In the genomic region with DNA sequence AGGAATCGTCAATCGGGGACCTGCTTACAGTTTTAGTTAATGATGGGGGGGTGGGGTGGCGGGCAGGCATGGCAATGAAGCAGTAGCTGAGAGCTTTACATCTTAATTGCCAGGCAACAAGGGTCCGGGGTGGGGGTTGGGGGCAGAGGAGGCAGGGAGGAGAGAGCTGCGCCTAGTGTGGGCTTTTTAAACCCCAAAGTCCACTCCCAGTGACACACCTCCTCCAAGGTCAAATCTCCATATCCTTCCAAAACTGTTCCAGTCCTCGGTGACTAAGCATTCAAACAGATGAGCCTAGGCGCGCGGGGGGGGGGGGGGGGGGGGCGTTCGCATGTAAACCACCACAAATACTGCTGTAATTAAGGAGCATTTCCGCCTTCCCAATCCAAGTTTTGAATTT, we compare ENCODE assay signal across 8 mouse cellular contexts. TPM values are rescaled to one million over a fixed set of nuclear protein-coding genes. Genes with fewer than 3 reads are reported as not detected.
A peak's percentile ranks its signal among the peaks of the same experiment; 100 is the strongest.
DNase-seq lines count a peak whose midpoint lies in the region; ATAC-seq and TF ChIP-seq lines count a peak whose summit lies in the region.

No protein-coding gene starts in this region.

- peak overlapping the region; percentile 57 for H3K4me2 ChIP-seq in embryonic facial prominence, embryonic 12.5 days (replicated peaks)
- peak overlapping the region; percentile 64 for H3K4me2 ChIP-seq in hindbrain, embryonic 13.5 days
- peak overlapping the region; percentile 68 for H3K4me2 ChIP-seq in liver, embryonic 14.5 days (ENCODE audit: low read depth)

- peak overlapping the region; percentile 81 for H3K9ac ChIP-seq in embryonic facial prominence, embryonic 12.5 days
- peak overlapping the region; percentile 92 for H3K9ac ChIP-seq in hindbrain, embryonic 13.5 days
- peak overlapping the region; percentile 93 for H3K9ac ChIP-seq in liver, embryonic 14.5 days (replicated peaks)

- WGBS in embryonic facial prominence, embryonic 12.5 days = 28% methylated on average over 10 of the region's 12 CpGs
- WGBS in hindbrain, embryonic 13.5 days = 20% methylated on average over 10 of the region's 12 CpGs
- WGBS in liver, embryonic 14.5 days (ENCODE audit: insufficient replicate concordance) = 49% methylated on average over 6 of the region's 12 CpGs

- peak overlapping the region; percentile 89 for H3K27ac ChIP-seq in embryonic facial prominence, embryonic 12.5 days
- peak overlapping the region; percentile 87 for H3K27ac ChIP-seq in hindbrain, embryonic 13.5 days
- H3K27ac ChIP-seq in liver, embryonic 14.5 days = peak overlapping the region; percentile 85

- no peaks in the 10 kb centered on the region for H3K9me3 ChIP-seq in embryonic facial prominence, embryonic 12.5 days
- H3K9me3 ChIP-seq in hindbrain, embryonic 13.5 days = no peaks in the 10 kb centered on the region
- no peaks in the 10 kb centered on the region for H3K9me3 ChIP-seq in liver, embryonic 14.5 days (ENCODE audit: control insufficient read depth, low read length)

- no peak for TF ChIP-seq CTCF in liver, embryonic 14.5 days (IDR thresholded peaks at IDR 0.05; ENCODE audit: low read depth)

- DNase-seq in cerebellum, adult 8-10 months = peak; percentile 11
- peak; percentile 49 for DNase-seq in 3134 (ENCODE audit: extremely low read depth, insufficient read length, low spot score)
- peak in 1 of 3 experiments; percentile 17 for DNase-seq in liver, embryonic 14.5 days (ENCODE audit: low read depth in 3 of 3, low spot score in 3 of 3)
- DNase-seq in right cerebral cortex, postnatal 4 days = peak; percentile 50
- DNase-seq in gastrocnemius, postnatal 4 days (ENCODE audit: low spot score in 2 of 2) = no peak

- TF ChIP-seq EP300 in liver, embryonic 14.5 days (IDR thresholded peaks at IDR 0.05; ENCODE audit: low read depth) = no peak

- H3K36me3 ChIP-seq in embryonic facial prominence, embryonic 12.5 days = 0 out of 2 replicates have a peak, but pooled peaks cover 7% of the 10 kb centered on the region
- H3K36me3 ChIP-seq in hindbrain, embryonic 13.5 days = peaks cover 7% of the 10 kb centered on the region
- no peaks in the 10 kb centered on the region for H3K36me3 ChIP-seq in liver, embryonic 14.5 days (replicated peaks; ENCODE audit: control insufficient read depth, insufficient read depth, low read depth)

- H3K4me1 ChIP-seq in embryonic facial prominence, embryonic 12.5 days = peaks cover 7% of the 10 kb centered on the region; the same call in 1 of the 2 replicates
- H3K4me1 ChIP-seq in hindbrain, embryonic 13.5 days (replicated peaks) = peaks cover 13% of the 10 kb centered on the region
- H3K4me1 ChIP-seq in liver, embryonic 14.5 days (replicated peaks; ENCODE audit: control insufficient read depth in 2 of 2, insufficient read depth in 2 of 2, low read length in 1 of 2) = peaks cover 0 to 5% of the 10 kb centered on the region in 2 experiments; a peak in 3 of 4 replicates

- H3K4me3 ChIP-seq in embryonic facial prominence, embryonic 12.5 days = peak overlapping the region; percentile 76
- peak overlapping the region; percentile 87 for H3K4me3 ChIP-seq in hindbrain, embryonic 13.5 days
- H3K4me3 ChIP-seq in liver, embryonic 14.5 days (ENCODE audit: insufficient read depth in 1 of 2, low read depth in 2 of 2, low read length in 2 of 2) = peak overlapping the region; percentile 81 to 96

- no peaks in the 10 kb centered on the region for H3K27me3 ChIP-seq in embryonic facial prominence, embryonic 12.5 days
- no peaks in the 10 kb centered on the region for H3K27me3 ChIP-seq in hindbrain, embryonic 13.5 days
- no peaks in the 10 kb centered on the region for H3K27me3 ChIP-seq in liver, embryonic 14.5 days (ENCODE audit: control insufficient read depth, insufficient read depth, low read length)

- ATAC-seq in cerebellum, adult (ENCODE audit: insufficient number of reproducible peaks, low FRiP score, low TSS enrichment) = no peak; the same call in 1 of the 2 replicates
- no peak for ATAC-seq in embryonic facial prominence, embryonic 12.5 days (ENCODE audit: insufficient number of reproducible peaks, insufficient read depth, low FRiP score, low TSS enrichment)
- peak; percentile 30 for ATAC-seq in hindbrain, embryonic 13.5 days (ENCODE audit: low FRiP score)
- ATAC-seq in liver, embryonic 14.5 days (ENCODE audit: insufficient read depth) = peak; percentile 24; the same call in 1 of the 2 replicates

RNA-seq across cellular contexts. Expression of a gene that starts 0.5 kb away (rescaled TPM):
- polyA plus RNA-seq in embryonic facial prominence, embryonic 12.5 days (2016; fragmentation: Nextera tagmentation; extraction: Ambion mirVana) = 224 and 237 TPM in 2 replicates
- 216 TPM in 2 replicates for polyA plus RNA-seq in hindbrain, embryonic 13.5 days (2015; fragmentation: Nextera tagmentation; extraction: Ambion mirVana)
- polyA plus RNA-seq in liver, embryonic 14.5 days (2012; rRNA removed) = 11.4 and 20.1 TPM in 2 replicates
- 127 and 128 TPM in 2 replicates for polyA plus RNA-seq in liver, embryonic 14.5 days (2014; fragmentation: Nextera tagmentation; extraction: Ambion mirVana)
- 100 to 1,000 TPM; 134 to 135 TPM for total RNA-seq in gastrocnemius, postnatal 4 days (2021)

RNA-seq across cellular contexts. Expression of a gene that starts 37.3 kb away (rescaled TPM):
- polyA plus RNA-seq in embryonic facial prominence, embryonic 12.5 days (2016; fragmentation: Nextera tagmentation; extraction: Ambion mirVana) = 621 and 638 TPM in 2 replicates
- 599 and 600 TPM in 2 replicates for polyA plus RNA-seq in hindbrain, embryonic 13.5 days (2015; fragmentation: Nextera tagmentation; extraction: Ambion mirVana)
- 72.1 and 138 TPM in 2 replicates for polyA plus RNA-seq in liver, embryonic 14.5 days (2012; rRNA removed)
- 370 and 401 TPM in 2 replicates for polyA plus RNA-seq in liver, embryonic 14.5 days (2014; fragmentation: Nextera tagmentation; extraction: Ambion mirVana)
- total RNA-seq in gastrocnemius, postnatal 4 days (2021) = 100 to 1,000 TPM; 344 to 430 TPM

Comparison
In these comparisons a context has a peak if more than half of its experiments do, and no peak if none do; other contexts are left out.
1. DNase-seq: peak in cerebellum, adult 8-10 months (single experiment), 3134 (single experiment) and right cerebral cortex, postnatal 4 days (single experiment); none in gastrocnemius, postnatal 4 days (0 of 2).
2. ATAC-seq: peak in hindbrain, embryonic 13.5 days (single experiment) and liver, embryonic 14.5 days (single experiment); none in cerebellum, adult (single experiment) and embryonic facial prominence, embryonic 12.5 days (single experiment).
3. Peak in every context shown above with its lines, with median percentiles within 50 percentile points of each other: H3K27ac ChIP-seq, H3K4me2 ChIP-seq, H3K4me3 ChIP-seq and H3K9ac ChIP-seq.